Mouse (Mus musculus) spleen, postnatal 36 days (tissue): ENCODE measurements around the gene Mybpc1.
A peak's percentile ranks its signal among the peaks of the same experiment; 100 is the strongest.
"Not testable (repeated sequence)": the region's sequence is repeated elsewhere in the genome, so short reads cannot be mapped to it uniquely, and the experiment has no call there.

Source experiments
- DNase-seq, 2 experiments: peaks; one replicate each; pipeline ENCODE4 v3.0.0; 2022; ENCODE audit warnings: low spot score in 2 of 2, mixed read lengths in 1 of 2

Mybpc1 gene

DNA sequence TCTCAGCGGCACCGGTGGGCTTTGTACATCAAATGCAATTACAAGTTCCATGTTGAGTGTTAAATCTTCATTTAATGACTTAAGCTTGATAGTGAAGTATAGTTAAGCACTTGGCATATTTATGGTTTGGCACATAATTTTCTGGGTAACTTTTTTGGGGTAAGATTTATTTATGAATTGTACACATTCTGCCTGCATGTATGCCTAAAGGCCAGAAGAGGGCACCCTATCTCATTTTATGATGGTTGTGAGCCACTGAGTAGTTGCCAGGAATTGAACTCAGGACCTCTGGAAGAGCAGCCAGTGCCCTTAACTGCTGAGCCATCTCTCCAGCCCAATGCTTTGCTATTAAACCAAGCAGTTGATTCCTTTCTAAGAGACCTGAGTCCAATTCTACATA is 52.2 kb downstream of the Mybpc1 start:
- no peak for DNase-seq

DNA sequence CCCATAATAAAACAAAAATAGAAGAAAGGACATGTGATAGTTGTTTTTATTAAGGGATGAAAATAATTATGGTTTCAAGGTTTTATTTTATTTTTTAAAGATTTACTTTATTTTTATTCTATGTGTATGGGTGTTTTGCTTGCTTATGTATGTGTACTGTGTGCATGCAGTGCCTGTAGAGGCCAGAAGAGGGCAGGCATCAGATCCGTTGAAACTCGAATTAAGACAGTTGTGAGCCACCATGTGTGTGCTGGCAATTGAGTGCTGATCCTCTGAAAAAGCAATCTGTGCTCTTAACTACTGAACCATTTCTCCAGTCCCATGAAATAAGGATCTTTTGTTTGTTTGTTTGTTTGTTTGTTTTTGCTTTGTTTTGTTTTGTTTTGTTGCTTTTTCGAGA is 54.7 kb downstream of the Mybpc1 start:
- DNase-seq, result no peak

DNA sequence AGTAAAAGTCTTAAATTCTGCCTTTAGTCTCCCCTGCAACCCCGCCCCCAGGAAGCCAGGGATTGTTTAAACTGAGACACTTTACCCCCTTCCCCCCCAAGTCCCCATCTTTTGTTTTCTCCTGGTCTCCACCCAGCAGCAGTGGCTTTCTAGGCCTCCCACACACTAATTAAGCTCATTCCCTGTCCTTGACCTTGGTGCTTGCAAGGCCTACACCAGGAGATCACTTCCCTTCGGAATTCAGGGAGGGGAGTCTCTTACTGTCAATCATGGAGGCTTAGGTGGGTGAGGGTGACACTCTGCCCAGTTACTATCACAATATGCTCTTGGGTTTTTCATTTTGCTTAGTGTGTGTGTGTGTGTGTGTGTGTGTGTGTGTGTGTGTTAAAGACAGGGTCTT is 57.3 kb downstream of the Mybpc1 start:
- DNase-seq, result no peak

DNA sequence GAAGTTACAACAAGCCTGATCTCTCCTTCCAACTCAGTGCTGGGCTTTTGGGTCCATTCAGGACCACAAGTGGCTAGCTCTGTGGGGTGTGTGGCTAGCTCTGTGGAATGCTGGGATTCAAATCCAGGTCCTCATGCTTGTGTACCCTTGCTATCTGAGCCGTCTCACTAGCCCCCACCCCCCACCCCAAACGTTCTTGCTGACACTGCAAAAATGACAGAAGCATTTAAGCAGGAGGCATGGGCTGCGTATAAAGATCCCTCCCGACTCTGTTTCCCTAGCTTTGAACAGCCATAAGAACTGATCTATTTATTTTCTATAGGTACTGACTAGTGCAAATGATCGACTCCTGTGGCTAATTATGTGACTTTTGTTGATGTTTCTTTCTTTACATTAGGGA is 74.3 kb downstream of the Mybpc1 start:
- DNase-seq, result no peak

DNA sequence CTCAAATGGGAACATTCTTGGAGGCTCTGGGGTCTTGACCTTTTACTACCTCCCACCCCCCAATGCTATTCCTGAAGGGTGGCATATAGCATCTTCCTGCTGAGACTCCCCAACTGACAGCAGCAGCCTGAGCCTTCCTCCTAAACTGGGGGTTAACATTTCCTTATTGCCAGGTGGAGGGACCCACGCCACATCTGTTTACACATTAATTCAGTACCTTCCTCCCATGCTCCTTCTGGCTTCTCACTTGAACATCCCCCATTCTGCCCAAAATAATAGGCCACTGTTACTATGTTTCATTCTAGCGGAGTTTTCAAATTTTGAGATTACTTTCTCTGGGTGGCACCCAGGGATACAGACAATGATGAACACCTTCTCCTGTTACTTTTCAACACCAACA is 80.9 kb downstream of the Mybpc1 start:
- DNase-seq, result no peak

DNA sequence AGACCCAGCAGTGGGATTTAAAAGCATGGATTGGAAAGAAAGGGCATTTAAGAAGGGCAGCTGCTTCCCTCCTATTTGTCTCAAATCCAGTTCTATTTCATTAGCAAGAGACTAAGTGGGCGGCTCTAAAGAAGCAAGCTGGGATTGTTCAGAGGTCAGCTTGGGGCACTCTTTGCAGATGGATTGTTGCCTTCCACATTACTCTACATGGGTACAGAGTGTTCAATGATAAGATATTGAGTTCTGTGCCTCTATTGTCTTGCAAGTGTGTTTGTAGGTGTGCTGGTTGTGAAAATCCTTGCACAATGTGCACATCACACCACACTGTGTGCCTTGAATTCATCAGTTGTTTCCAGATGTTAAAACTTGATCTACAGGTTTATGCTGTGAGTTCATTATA is 81.7 kb downstream of the Mybpc1 start:
- DNase-seq, result no peak

DNA sequence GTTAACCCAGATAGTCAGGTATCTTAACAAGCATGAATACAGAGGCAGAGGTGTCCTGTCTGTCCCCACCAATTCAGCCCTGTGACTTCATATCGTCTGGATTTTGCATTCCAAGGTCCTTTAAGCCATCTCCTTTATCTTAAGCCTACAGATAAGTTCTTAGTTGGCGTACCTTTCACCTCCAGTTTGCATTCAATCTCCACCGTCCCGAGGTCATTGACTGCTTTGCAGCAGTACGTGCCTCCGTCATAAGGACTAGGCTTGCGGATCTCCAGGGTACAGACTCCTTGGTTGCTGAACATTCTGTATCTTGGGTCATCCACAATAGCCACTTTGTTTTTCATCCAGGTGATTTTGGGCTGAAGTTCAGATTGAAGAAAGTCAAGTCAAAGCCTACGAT is 82.2 kb downstream of the Mybpc1 start:
- DNase-seq, result no peak

DNA sequence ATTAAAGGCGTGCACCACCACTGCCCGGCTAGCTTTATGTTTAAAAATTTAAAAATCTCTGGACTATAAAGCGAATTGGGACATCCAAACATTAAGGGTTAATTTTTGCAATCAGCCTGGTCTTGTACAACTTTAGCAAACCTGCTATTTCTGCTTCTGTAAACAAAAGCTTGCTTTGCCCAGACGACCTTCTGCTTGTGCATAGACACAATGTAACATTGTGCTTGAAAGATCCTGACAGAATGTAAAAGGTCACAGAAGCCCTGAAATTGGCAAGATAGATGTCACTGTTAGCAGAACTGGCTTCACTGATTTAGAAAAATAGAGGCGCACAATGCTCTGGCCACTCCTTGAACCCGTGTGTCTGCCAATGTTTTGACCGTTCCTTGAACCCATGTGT is 89.9 kb downstream of the Mybpc1 start:
- DNase-seq, result not testable (repeated sequence)

DNA sequence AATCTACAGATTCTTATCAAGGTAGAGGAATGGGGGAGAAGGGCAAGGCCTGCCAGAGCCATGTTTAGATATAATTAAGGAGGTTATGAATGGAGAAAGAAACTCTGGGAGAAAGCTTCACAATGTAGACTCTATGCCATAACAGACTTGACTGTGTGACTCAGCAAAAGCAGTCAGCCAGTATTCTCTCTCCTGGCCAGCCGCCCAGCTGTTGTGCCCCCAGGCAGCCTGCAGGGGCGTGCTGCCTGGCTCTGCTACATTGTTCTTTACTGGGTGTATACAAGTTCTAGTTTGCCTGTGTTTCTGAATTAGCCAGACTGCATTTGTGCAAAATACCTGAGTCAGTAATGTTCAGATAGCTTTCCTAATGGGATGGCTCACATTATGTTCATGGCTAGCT is 90.5 kb downstream of the Mybpc1 start:
- no peak for DNase-seq

DNA sequence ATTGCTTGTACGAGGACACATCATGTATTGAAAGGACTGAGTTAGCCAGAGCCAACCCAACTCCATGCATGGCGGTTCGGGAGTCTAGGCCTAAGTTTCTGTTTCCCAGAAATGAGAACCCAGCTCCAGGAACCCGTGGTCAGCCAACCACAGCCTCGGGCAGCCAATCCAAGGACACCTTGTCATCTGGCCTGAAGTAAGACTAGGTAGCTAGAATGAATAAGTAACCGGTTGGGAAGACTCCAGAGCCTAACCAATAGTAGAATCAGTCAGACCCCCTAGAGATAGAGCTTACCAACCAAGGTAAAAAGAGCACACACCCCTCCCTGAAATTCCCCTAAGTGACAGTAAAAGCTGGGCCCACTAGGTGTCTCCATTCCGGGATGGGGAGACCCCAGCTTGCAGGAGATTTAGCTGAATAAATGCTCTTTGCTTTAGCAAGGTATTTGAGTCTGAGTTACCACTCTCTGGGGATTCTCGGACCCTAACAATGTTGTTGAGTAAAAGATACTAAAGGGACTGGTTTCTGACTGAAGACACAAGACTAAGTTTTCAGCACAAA is 91.3 kb downstream of the Mybpc1 start:
- DNase-seq, result no peak

DNA sequence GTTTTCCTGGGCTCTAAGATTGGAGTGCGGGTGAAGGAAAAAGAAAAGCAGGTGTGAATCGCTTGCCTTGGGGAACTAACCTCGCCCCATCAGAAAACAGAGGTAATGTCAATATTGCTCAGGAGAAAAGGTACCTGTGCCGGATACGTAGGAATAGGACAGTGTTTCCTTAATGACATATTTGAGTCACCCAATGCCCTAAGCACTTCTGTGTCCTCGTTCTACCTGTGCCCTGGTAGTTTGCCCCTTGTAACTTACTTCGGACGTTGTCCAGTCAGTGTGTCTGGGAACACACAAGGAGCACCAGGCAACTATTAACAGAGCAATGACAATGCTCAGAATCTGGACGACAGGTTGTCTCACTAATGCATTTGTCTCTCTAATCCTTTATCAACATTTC is 93.6 kb downstream of the Mybpc1 start:
- DNase-seq, result no peak

DNA sequence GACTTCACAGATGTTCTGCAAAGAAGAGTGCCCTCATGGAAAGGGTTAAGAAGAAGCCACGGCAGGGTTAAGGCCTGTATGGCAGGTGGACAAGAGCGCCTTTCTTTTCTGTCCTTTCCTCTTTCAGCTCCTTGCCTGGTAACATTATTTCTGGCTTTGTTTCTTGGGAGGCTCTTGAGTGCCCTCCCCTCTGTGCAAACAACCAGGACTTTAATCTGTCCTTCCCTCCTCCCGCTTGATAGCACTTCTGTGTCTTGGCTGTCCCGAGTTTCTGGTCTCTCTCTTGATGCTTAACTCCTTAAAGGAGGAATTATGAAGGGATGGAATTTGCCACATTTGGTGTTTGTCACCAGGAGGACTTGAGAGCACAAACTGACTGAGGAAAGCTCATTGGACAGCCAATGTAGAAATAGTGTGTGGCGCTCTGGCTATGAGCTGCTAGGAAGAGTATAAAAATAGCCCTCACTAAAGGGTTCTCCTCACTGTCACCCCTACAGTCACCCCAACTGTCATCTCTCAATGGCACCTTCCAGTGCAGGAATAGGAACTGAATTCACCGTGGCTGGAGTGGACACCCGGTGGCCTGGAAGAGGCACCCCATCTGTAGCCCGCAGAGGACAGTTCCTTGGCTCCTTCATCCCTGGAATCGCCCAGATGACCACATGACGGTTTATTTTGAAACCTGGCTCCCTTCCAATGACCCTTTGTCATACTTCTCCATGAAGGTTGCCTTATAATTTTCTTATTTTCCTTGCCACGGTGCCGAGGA is 94.3 kb downstream of the Mybpc1 start:
- no peak for DNase-seq

DNA sequence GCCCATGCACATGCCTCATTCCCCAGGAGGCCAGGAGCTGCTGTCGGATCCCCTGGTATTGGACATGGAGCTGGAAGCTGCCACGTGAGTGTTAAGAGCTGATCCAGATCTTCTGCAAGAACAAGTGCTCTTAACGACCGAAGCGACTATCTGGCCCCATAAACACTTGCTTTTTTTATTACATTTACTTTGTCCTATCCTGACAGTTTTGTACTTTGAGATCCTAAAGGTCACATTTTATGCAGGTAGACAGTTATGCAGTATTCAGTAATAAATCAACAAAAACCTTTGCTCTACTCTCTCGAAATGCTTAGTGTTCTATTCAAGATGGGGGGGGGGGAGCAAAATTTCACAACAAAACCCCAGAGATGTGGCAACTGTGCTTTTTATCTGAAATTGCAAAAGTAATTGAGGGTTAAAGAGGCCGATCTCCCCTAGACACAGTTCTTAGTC is 97.2 kb downstream of the Mybpc1 start:
- no peak for DNase-seq

DNA sequence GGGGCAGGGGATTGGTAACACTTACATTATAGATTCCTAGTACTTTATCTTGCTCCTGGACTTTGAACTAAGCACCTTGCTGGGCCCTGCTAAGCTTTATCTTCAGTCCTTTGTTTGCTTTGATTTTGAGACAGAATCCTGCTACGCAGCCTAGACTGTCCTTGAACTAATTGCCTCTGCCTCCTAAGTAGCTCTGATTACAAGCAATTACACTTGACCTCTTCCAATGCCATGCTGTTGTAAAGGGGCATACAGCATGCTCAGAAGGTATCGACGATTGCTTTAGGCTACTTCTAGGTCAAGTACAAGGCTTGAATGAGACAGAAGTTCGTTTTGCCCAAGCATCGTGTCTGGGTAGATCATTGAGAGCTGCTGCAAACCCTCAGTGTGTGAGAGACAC is 99.7 kb downstream of the Mybpc1 start:
- no peak for DNase-seq

DNA sequence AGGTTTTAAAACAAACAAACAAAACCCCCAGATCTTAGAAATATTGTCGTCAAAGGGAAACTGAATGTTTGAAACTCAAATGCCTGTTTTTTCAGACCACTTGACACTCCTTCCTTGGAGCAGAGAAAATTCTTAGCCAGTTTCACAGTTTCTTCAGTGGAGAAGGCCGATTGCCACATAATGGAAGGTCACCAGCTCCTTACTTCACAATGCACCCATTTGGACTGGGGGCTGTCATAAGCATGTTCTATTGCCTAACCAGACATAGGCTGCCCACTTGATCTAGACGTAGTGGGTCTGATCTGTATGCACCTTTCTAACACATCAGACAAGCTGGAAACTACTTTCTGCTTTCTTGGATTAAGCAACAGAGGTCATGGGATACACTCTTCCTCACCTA is 100.5 kb downstream of the Mybpc1 start:
- DNase-seq, result no peak

DNA sequence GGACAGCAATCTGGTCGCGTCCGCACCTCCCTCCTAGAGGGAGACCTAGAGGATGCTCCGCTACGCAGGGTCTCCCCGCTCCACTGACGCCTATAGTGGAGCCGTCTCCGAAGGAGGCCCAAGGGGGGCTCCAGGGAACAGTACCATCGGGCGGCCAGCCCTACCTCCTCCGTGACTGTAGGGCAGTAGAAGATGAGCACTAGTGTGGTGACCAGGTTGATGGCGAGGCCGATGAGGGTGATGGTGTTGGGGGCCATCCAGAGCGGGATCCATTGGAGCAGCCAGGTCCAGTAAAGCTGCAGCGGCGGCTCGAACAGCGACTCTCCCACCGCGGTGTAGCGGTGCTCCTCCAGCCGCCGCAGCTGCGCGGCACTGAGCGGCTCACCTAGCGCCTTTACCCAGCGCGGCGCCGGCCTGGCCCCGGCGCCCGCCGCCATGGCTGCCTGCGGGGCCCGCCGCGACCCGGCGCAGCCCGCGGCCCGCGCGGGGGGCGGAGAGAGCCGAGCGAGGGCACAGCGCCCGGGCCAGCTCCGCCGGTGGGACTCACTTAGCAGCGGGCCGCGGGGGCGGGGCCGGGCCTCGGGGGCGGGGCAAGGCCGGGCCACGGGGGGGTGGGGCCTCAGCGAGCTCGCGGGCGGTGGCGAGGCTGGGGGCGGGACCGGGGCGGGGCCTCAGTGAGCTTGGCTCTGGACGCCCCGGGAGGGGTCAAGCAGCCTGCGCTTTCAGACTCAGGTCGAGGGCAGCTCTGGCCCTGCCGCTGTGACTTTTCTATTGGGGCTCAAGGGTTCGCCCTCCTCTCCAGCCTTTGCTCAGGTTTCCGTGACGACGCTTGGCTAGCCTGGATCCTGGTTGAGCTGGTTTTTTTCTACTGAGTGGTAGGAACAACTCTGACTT is 101.3 kb downstream of the Mybpc1 start, which contains the start of gene Chpt1:
Chpt1 (minus strand) TSS at position 653 of the 894 bp plus-strand sequence.
- peak; percentile 83 to 84 for DNase-seq

DNA sequence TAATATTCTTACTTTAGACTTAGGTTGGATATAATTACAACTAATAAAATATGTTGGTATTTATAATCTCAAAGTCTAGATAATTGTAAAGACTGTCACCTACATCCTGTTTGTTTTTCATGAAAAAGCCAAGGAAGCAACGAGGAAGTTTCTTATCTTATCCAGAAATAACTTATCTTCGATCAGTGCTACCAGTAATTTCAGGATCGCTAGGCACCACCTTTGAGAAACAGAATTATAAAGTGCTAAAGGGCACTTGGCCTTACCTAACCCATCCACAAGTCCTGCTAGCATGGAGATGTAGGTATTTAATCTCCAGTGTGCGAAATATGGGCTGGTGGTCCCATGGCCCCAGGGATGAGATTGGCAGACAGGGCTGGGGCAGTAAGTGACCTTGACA is 102.0 kb downstream of the Mybpc1 start:
- DNase-seq, result no peak

DNA sequence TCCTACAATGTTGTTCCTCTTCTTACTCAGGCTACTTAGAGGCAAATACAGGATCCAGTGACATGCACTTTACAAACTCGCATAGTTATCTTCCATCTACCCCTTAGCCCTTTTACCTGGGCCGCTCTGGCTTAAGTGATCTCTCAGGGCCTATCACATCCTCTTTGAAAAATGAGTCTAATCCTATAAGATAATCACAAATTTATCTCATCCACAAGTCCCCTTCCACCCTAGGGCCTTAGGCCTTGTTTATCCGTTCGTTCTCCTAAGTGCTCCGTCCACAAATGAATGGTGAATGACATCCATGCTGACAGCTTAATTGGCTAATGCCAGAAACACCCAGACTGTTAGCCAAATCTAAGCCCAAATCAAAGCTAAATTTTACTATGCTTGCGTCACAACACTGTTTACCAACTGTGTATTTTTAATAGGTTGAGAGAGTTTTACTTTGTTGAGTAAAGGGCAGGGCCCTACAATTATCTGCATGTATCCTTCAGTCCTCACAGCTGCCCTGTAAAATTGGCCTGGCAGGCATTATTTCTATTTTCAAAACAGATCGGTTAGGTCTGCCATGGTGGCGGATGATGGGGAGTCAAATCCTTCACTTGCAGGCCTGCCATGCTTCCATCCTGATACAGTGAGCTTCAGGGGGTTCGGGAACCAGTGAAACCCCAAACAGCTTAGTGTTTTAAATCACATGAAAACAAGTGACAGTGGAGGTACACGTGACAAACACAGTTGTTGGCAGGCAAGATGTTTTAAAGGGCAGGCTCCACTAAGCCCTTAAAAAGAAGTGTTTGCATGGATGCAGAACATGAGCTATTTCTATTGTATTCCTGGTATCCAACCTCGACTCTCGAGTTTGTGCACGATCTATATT is 102.8 kb downstream of the Mybpc1 start:
- DNase-seq, result no peak

DNA sequence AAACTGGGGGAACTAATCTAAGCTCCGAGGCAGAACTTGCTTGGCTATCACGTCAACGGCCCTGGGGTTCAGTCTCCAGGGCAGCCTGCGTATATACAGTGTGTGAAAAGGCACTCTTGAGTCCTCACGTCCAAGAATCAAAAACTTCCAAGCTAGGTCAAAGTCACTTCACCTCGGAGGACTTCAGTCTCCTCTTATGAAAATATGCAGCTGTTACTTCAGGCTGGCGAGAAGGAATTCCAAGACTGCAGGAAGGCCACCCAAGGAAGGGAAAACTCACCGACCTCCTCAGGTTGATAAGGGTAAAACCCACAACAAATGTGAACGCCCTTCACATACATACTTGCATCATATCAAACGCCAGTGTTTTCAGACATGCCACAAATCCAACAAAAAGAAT is 103.6 kb downstream of the Mybpc1 start:
- no peak for DNase-seq

DNA sequence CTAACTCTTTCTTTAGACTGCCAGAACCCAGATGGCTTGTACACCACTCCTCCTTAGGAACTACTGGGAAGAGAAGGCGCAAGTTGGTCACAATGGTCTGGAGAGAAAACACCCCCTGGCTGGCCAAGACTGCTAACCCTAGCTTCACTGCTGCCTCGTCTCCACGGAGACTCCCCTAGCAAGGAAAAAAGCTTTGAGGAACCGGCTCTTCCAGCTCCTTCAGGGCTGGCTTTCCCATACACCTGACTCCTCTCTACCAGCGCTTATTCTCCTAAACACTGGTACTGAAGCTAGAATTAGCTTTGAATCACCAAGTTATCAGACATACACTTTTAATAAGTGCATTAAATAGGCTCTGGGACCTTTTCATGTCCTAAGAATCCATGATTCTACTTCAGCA is 105.0 kb downstream of the Mybpc1 start:
- no peak for DNase-seq

DNA sequence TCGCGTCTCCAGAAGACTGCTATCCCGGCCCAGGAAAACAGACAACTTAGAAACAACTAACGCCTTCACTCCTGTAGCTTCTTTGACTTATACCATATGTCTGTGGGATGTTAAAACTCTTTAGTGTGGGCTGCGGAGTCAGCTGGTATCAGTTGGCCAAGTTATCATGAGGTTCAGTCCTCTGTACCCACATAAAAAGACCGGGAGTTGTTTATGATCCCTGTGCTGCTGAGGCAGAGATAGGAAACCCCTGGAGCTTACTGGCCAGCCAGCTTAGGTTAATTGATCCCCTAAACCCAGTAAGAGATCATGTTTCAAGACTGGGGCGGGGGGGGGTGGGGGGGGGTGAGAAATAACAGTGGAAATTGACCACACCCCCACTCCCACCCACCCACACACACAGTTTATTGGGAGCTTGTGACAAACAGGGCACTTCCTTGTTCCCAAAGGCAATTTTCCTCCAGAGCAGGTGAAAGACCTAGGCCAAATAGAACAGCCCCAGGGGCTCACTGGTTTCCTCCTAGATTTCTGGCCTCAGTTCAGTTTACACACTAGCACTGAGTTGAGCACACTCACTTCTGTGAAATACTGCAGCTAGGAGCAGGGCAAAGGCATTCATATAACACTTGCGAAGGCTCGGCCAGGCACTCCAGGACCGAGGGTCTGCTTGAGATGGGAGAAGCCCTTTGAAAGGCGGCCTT is 107.9 kb downstream of the Mybpc1 start:
- DNase-seq, result no peak
